Mouse (Mus musculus) hindbrain, embryonic 13.5 days (tissue): Measurements from ENCODE around the gene Cuedc2. TPM values are rescaled to one million over a fixed set of nuclear protein-coding genes. Genes with fewer than 3 reads are reported as not detected.

ENCODE experiments used
- ATAC-seq: fragments of 200-750 bp; cut with Nextera tagmentation; 2 replicates; pipeline ENCODE4 v1.8.0; 2017; ENCODE audit warnings: moderate TSS enrichment; ENCODE audit not compliant: low FRiP score
- H3K27ac ChIP-seq: fragments of 300-500 bp; sonication (generic); 2 replicates; pipeline ENCODE4 v1.5.1; 2015; ENCODE audit warnings: inconsistent platforms, mild to moderate bottlenecking, moderate library complexity
- H3K27me3 ChIP-seq: fragments of 300-500 bp; sonication (generic); 2 replicates; pipeline ENCODE4 v1.6.1; 2015; ENCODE audit warnings: mild to moderate bottlenecking, inconsistent platforms
- H3K36me3 ChIP-seq: fragments of 300-500 bp; sonication (generic); 2 replicates; pipeline ENCODE4 v1.6.1; 2015; ENCODE audit warnings: mild to moderate bottlenecking, inconsistent platforms
- H3K4me1 ChIP-seq: fragments of 300-500 bp; sonication (generic); replicated peaks from 2 replicates; pipeline ENCODE4 v1.6.1; 2015; ENCODE audit warnings: inconsistent platforms
- H3K4me2 ChIP-seq: fragments of 300-500 bp; sonication (generic); 2 replicates; pipeline ENCODE4 v1.6.1; 2015; ENCODE audit warnings: inconsistent platforms, mild to moderate bottlenecking, moderate library complexity
- H3K4me3 ChIP-seq: fragments of 300-500 bp; sonication (generic); 2 replicates; pipeline ENCODE4 v1.5.1; 2015; ENCODE audit warnings: mild to moderate bottlenecking, inconsistent platforms
- H3K9ac ChIP-seq: fragments of 300-500 bp; sonication (generic); 2 replicates; pipeline ENCODE4 v1.6.1; 2015; ENCODE audit warnings: mild to moderate bottlenecking, inconsistent platforms
- H3K9me3 ChIP-seq: fragments of 300-500 bp; sonication (generic); 2 replicates; pipeline ENCODE4 v1.6.1; 2016; ENCODE audit warnings: inconsistent platforms
- WGBS: fragments of 180-500 bp; shearing (Covaris S2); methylation state at CpG from one replicate; pipeline ENCODE4 v1.1.7; 2015; 5-methylcytosine and 5-hydroxymethylcytosine counted together
- microRNA counts: library from miRNA; unstranded; fragments of <30 nt; microRNA quantifications from one replicate; lab custom pipeline; 2016
- microRNA-seq: library from miRNA; unstranded; fragments of <30 nt; microRNA quantifications from one replicate; pipeline ENCODE4, GENCODE M21; 2016
- polyA plus RNA-seq: library from polyadenylated mRNA; unstranded; fragments of >200 nt; fragmentation: Nextera tagmentation; extraction: Ambion mirVana; gene quantifications from 2 replicates; pipeline ENCODE4 v1.2.1, GENCODE M21; 2015

The Cuedc2 gene
- polyA plus RNA-seq, 1 experiment from 2014 or later = 326 TPM

- no peak for ATAC-seq
- WGBS = 94% methylated on average over 3 of the region's 3 CpGs
Measured at GRCm38 (mm10) chr19:46287566-46287965, 50.9 kb downstream of the Cuedc2 start.

GRCm38 (mm10) chr19:46286926-46287325 lies 51.6 kb downstream of the Cuedc2 start:
- no peaks in the 10 kb centered on the region for H3K9me3 ChIP-seq
- no peaks in the 10 kb centered on the region for H3K27me3 ChIP-seq
- no peak overlapping the region for H3K9ac ChIP-seq
- peaks cover 59% of the 10 kb centered on the region for H3K36me3 ChIP-seq
- 95% methylated on average over 3 of the region's 3 CpGs for WGBS
- no peaks in the 10 kb centered on the region for H3K4me1 ChIP-seq
- no peak overlapping the region for H3K4me2 ChIP-seq
- no peak overlapping the region for H3K4me3 ChIP-seq
- no peak overlapping the region for H3K27ac ChIP-seq
- no peak for ATAC-seq

More at GRCm38 (mm10) chr19:46287566-46287965, 50.9 kb downstream of the Cuedc2 start:
- Histone ChIP-seq H3K9me3 (no peaks in the 10 kb centered on the region), H3K4me2 (no peak overlapping the region), H3K27me3 (no peaks in the 10 kb centered on the region), H3K27ac (no peak overlapping the region), H3K9ac (no peak overlapping the region), H3K4me1 (no peaks in the 10 kb centered on the region), H3K36me3 (peaks cover 52% of the 10 kb centered on the region), H3K4me3 (no peak overlapping the region)

GRCm38 (mm10) chr19:46286047-46286446 lies 52.5 kb downstream of the Cuedc2 start:
- Histone ChIP-seq H3K4me1 (no peaks in the 10 kb centered on the region), H3K27me3 (no peaks in the 10 kb centered on the region), H3K4me2 (no peak overlapping the region), H3K36me3 (peaks cover 67% of the 10 kb centered on the region), H3K27ac (no peak overlapping the region), H3K9me3 (no peaks in the 10 kb centered on the region), H3K9ac (no peak overlapping the region), H3K4me3 (no peak overlapping the region)
- WGBS = 90% methylated on average over 6 of the region's 6 CpGs
- no peak for ATAC-seq

GRCm38 (mm10) chr19:46285631-46286030 lies 52.9 kb downstream of the Cuedc2 start:
- WGBS = 85% methylated on average over 7 of the region's 7 CpGs
- H3K4me2 ChIP-seq = no peak overlapping the region
- H3K9me3 ChIP-seq = no peaks in the 10 kb centered on the region
- no peak overlapping the region for H3K4me3 ChIP-seq
- H3K27me3 ChIP-seq = no peaks in the 10 kb centered on the region
- no peaks in the 10 kb centered on the region for H3K4me1 ChIP-seq
- ATAC-seq = no peak
- H3K9ac ChIP-seq = no peak overlapping the region
- H3K27ac ChIP-seq = no peak overlapping the region
- peaks cover 72% of the 10 kb centered on the region for H3K36me3 ChIP-seq

DNA sequence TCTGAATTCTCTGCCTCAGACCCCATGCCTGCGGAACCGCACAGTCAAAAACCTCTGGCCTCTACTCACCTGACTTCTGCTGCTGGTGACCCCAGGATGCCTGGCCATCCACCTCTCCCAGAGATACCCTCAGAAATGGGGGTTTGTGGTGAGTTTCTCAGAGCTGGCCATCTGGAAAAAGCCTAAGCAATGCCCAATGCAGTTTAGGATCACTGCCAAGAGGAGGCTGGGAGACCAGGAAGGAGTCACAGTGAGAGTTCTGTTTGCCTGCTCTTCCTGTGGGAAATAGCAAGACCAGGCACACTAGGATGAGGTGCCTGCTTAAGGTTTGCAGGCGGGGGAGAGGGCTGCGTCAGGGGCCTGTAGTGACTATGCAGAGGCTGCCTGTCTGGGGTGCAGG lies 53.8 kb downstream of the Cuedc2 start:
- ATAC-seq = no peak
- WGBS = 97% methylated on average over 4 of the region's 4 CpGs

GRCm38 (mm10) chr19:46282081-46282849 lies 56.2 kb downstream of the Cuedc2 start:
- Histone ChIP-seq H3K9ac (no peak overlapping the region), H3K4me1 (no peaks in the 10 kb centered on the region), H3K9me3 (no peaks in the 10 kb centered on the region), H3K4me3 (no peak overlapping the region), H3K27me3 (no peaks in the 10 kb centered on the region), H3K36me3 (peaks cover 92% of the 10 kb centered on the region), H3K4me2 (no peak overlapping the region), H3K27ac (no peak overlapping the region)
- no peak for ATAC-seq
- 96% methylated on average over 11 of the region's 11 CpGs for WGBS

More for the DNA sequence above, 53.8 kb downstream of the Cuedc2 start:
- Histone ChIP-seq H3K4me2 (no peak overlapping the region), H3K36me3 (peaks cover 81% of the 10 kb centered on the region), H3K4me1 (no peaks in the 10 kb centered on the region), H3K9me3 (no peaks in the 10 kb centered on the region), H3K27me3 (no peaks in the 10 kb centered on the region), H3K4me3 (no peak overlapping the region), H3K27ac (no peak overlapping the region), H3K9ac (no peak overlapping the region)

MicroRNAs within 50 kb of the gene (microRNA counts, 519-probe panel; counts per million panel counts)
- 51.3 counts per million for microRNA mmu-miR-146b (lab: Ali Mortazavi, UCI)

Small RNA genes within 50 kb of the gene (microRNA-seq; reads per million reads assigned to microRNA genes)
- gene Mir146b = 1.9 reads per million

Other genes starting within 250 kb of the Cuedc2 start
- not detected in 2 replicates for gene Elovl3, start 206.8 kb downstream of the Cuedc2 start, polyA plus RNA-seq
- 0.23 and 0.31 TPM in 2 replicates for gene Pitx3, start 190.4 kb downstream of the Cuedc2 start, polyA plus RNA-seq
- 71.6 and 80.4 TPM in 2 replicates for gene Gbf1, start 186.2 kb downstream of the Cuedc2 start, polyA plus RNA-seq
- 2.3 and 2.4 TPM in 2 replicates for gene Nfkb2, start 34.4 kb downstream of the Cuedc2 start, polyA plus RNA-seq
- 58.4 and 59.3 TPM in 2 replicates for gene Psd, start 11.5 kb downstream of the Cuedc2 start, polyA plus RNA-seq
- 39.8 and 40.0 TPM in 2 replicates for gene Fbxl15, start 10.5 kb downstream of the Cuedc2 start, polyA plus RNA-seq
- gene Mfsd13a, start 2.4 kb upstream of the Cuedc2 start, polyA plus RNA-seq = 8.2 and 11.2 TPM in 2 replicates
- gene 2310034G01Rik, start 11.6 kb upstream of the Cuedc2 start, polyA plus RNA-seq = 2.4 and 2.7 TPM in 2 replicates
- gene Actr1a, start 57.0 kb upstream of the Cuedc2 start, polyA plus RNA-seq = 310 and 317 TPM in 2 replicates
- 25.0 and 26.3 TPM in 2 replicates for gene Sufu, start 58.2 kb upstream of the Cuedc2 start, polyA plus RNA-seq
- gene Trim8, start 163.0 kb upstream of the Cuedc2 start, polyA plus RNA-seq = 29.7 and 31.6 TPM in 2 replicates
- gene Arl3, start 234.5 kb upstream of the Cuedc2 start, polyA plus RNA-seq = 212 and 220 TPM in 2 replicates
- gene Sfxn2, start 234.7 kb upstream of the Cuedc2 start, polyA plus RNA-seq = 10.3 and 12.6 TPM in 2 replicates